Mouse (Mus musculus) hindbrain, embryonic 14.5 days (tissue): ENCODE measurements at regions not wholly inside any gene's neighbourhood (a gene's known extent, or its start where the extent isn't known, plus 50 kb on each side); places are given as distances from the start of the nearest gene placed in this dataset.

Experiments used
- ATAC-seq: fragments of 200-750 bp; cut with Nextera tagmentation; 2 replicates; pipeline ENCODE4 v1.8.0; 2017; ENCODE audit warnings: moderate number of reproducible peaks, mild to moderate bottlenecking, moderate TSS enrichment, moderate library complexity; ENCODE audit not compliant: low FRiP score
- DNase-seq: peaks from one replicate; pipeline ENCODE4 v3.0.0-alpha.2; 2015; ENCODE audit warnings: low spot score
- H3K27ac ChIP-seq: fragments of 300-500 bp; sonication (generic); 2 replicates; pipeline ENCODE4 v1.5.1; 2014; ENCODE audit warnings: mild to moderate bottlenecking, moderate library complexity
- H3K27me3 ChIP-seq: fragments of 300-500 bp; sonication (generic); 2 replicates; pipeline ENCODE4 v1.6.1; 2014; ENCODE audit warnings: mild to moderate bottlenecking, low read length, mixed read lengths; ENCODE audit not compliant: control insufficient read depth, insufficient read depth
- H3K36me3 ChIP-seq: fragments of 300-500 bp; sonication (generic); replicated peaks from 2 replicates; pipeline ENCODE4 v1.6.1; 2014; ENCODE audit not compliant: control insufficient read depth, insufficient read depth
- H3K4me1 ChIP-seq: fragments of 300-500 bp; sonication (generic); replicated peaks from 2 replicates; pipeline ENCODE4 v1.6.1; 2014; ENCODE audit warnings: antibody characterized with exemption, low read length, mixed read lengths; ENCODE audit not compliant: control insufficient read depth, insufficient read depth
- H3K4me2 ChIP-seq: fragments of 300-500 bp; sonication (generic); replicated peaks from 2 replicates; pipeline ENCODE4 v1.6.1; 2014; ENCODE audit warnings: mild to moderate bottlenecking, moderate library complexity
- H3K4me3 ChIP-seq: fragments of 300-500 bp; sonication (generic); replicated peaks from 2 replicates; pipeline ENCODE4 v1.5.1; 2014; ENCODE audit warnings: mild to moderate bottlenecking, low read length
- H3K9ac ChIP-seq: fragments of 300-500 bp; sonication (generic); 2 replicates; pipeline ENCODE4 v1.6.1; 2014
- H3K9me3 ChIP-seq: fragments of 300-500 bp; sonication (generic); 2 replicates; pipeline ENCODE4 v1.6.1; 2016; ENCODE audit warnings: low read length; ENCODE audit not compliant: control insufficient read depth
- WGBS: fragments of 180-500 bp; shearing (Covaris S2); extraction: QIAGEN DNeasy Blood & Tissue Kit; methylation state at CpG from one replicate; pipeline ENCODE4 v1.1.7; 2014; 5-methylcytosine and 5-hydroxymethylcytosine counted together

GRCm38 (mm10) chr13:97645107-97646020, 115.1 kb downstream of the Gm10260 start:
- DNase-seq (no peak), ATAC-seq (no peak)
- Histone ChIP-seq H3K27me3 (no peaks in the 10 kb centered on the region), H3K27ac (no peak overlapping the region), H3K9me3 (peaks cover 9% of the 10 kb centered on the region; the same call in 1 of the 2 replicates), H3K4me1 (no peaks in the 10 kb centered on the region), H3K9ac (no peak overlapping the region), H3K4me3 (no peak overlapping the region), H3K4me2 (no peak overlapping the region), H3K36me3 (no peaks in the 10 kb centered on the region)
- 69% methylated on average over 15 of the region's 15 CpGs for WGBS

GRCm38 (mm10) chr13:97640236-97640635, 120.2 kb downstream of the Gm10260 start:
- Histone ChIP-seq H3K36me3 (no peaks in the 10 kb centered on the region), H3K4me3 (no peak overlapping the region), H3K4me2 (no peak overlapping the region), H3K27me3 (no peaks in the 10 kb centered on the region), H3K4me1 (no peaks in the 10 kb centered on the region; the same call in 1 of the 2 replicates), H3K27ac (no peak overlapping the region), H3K9me3 (peaks cover 9% of the 10 kb centered on the region; the same call in 1 of the 2 replicates), H3K9ac (no peak overlapping the region)
- no peak for DNase-seq
- no peak for ATAC-seq
- WGBS: 90% methylated on average over 3 of the region's 3 CpGs

GRCm38 (mm10) chr13:97639656-97640055, 120.8 kb downstream of the Gm10260 start:
- H3K9me3 ChIP-seq: peaks cover 9% of the 10 kb centered on the region; the same call in 1 of the 2 replicates
- no peak overlapping the region for H3K9ac ChIP-seq
- no peak for ATAC-seq
- no peak overlapping the region for H3K27ac ChIP-seq
- no peaks in the 10 kb centered on the region; the same call in 1 of the 2 replicates for H3K4me1 ChIP-seq
- no peak overlapping the region for H3K4me3 ChIP-seq
- 73% methylated on average over 3 of the region's 3 CpGs for WGBS
- H3K4me2 ChIP-seq: no peak overlapping the region
- no peaks in the 10 kb centered on the region for H3K27me3 ChIP-seq
- DNase-seq: no peak
- no peaks in the 10 kb centered on the region for H3K36me3 ChIP-seq

- peaks cover 9% of the 10 kb centered on the region; the same call in 1 of the 2 replicates for H3K9me3 ChIP-seq
- H3K27me3 ChIP-seq: no peaks in the 10 kb centered on the region
- H3K9ac ChIP-seq: no peak overlapping the region
- H3K4me2 ChIP-seq: no peak overlapping the region
- H3K36me3 ChIP-seq: no peaks in the 10 kb centered on the region
- H3K27ac ChIP-seq: peak overlapping the region; percentile 75
- H3K4me1 ChIP-seq: peaks cover 4% of the 10 kb centered on the region; the same call in 1 of the 2 replicates
- ATAC-seq: peak; percentile 70; the same call in 1 of the 2 replicates
- peak; percentile 40 for DNase-seq
- WGBS: 42% methylated on average over 5 of the region's 5 CpGs
- H3K4me3 ChIP-seq: no peak overlapping the region
These were observed 121.9 kb downstream of the Gm10260 start for GRCm38 (mm10) chr13:97638457-97639088.

GRCm38 (mm10) chr13:97637506-97637905, 122.9 kb downstream of the Gm10260 start:
- no peaks in the 10 kb centered on the region for H3K9me3 ChIP-seq
- no peaks in the 10 kb centered on the region for H3K27me3 ChIP-seq
- peaks cover 4% of the 10 kb centered on the region; the same call in 1 of the 2 replicates for H3K4me1 ChIP-seq
- ATAC-seq: no peak
- no peak overlapping the region for H3K4me2 ChIP-seq
- DNase-seq: no peak
- no peak overlapping the region for H3K9ac ChIP-seq
- WGBS: 94% methylated on average over 6 of the region's 6 CpGs
- no peak overlapping the region for H3K27ac ChIP-seq
- H3K4me3 ChIP-seq: no peak overlapping the region
- no peaks in the 10 kb centered on the region for H3K36me3 ChIP-seq

- H3K9me3 ChIP-seq: no peaks in the 10 kb centered on the region
- DNase-seq: no peak
These were observed 126.2 kb downstream of the Gm10260 start for GRCm38 (mm10) chr13:97634041-97634788.

GRCm38 (mm10) chr13:97633551-97633950, 126.9 kb downstream of the Gm10260 start:
- DNase-seq: no peak
- 81% methylated on average over 4 of the region's 4 CpGs for WGBS
- H3K4me1 ChIP-seq: peaks cover 4% of the 10 kb centered on the region; the same call in 1 of the 2 replicates
- H3K4me2 ChIP-seq: no peak overlapping the region
- no peak overlapping the region for H3K9ac ChIP-seq
- H3K27me3 ChIP-seq: no peaks in the 10 kb centered on the region
- no peak for ATAC-seq
- H3K4me3 ChIP-seq: no peak overlapping the region
- H3K27ac ChIP-seq: no peak overlapping the region
- H3K36me3 ChIP-seq: no peaks in the 10 kb centered on the region
- H3K9me3 ChIP-seq: no peaks in the 10 kb centered on the region

More at GRCm38 (mm10) chr13:97634041-97634788, 126.2 kb downstream of the Gm10260 start:
- Histone ChIP-seq H3K4me3 (no peak overlapping the region), H3K4me1 (peaks cover 4% of the 10 kb centered on the region; the same call in 1 of the 2 replicates), H3K27ac (no peak overlapping the region), H3K27me3 (no peaks in the 10 kb centered on the region), H3K4me2 (no peak overlapping the region), H3K9ac (no peak overlapping the region), H3K36me3 (no peaks in the 10 kb centered on the region)
- ATAC-seq: no peak
- 69% methylated on average over 8 of the region's 8 CpGs for WGBS

GRCm38 (mm10) chr13:97631872-97632402, 128.5 kb downstream of the Gm10260 start:
- Histone ChIP-seq H3K4me1 (0 out of 2 replicates have a peak, but pooled peaks cover 4% of the 10 kb centered on the region), H3K4me3 (no peak overlapping the region), H3K36me3 (no peaks in the 10 kb centered on the region), H3K9ac (no peak overlapping the region), H3K27ac (no peak overlapping the region), H3K9me3 (no peaks in the 10 kb centered on the region), H3K4me2 (no peak overlapping the region), H3K27me3 (no peaks in the 10 kb centered on the region)
- ATAC-seq (no peak), DNase-seq (no peak)
- 91% methylated on average over 13 of the region's 13 CpGs for WGBS
